ENCODE assay signal across 11 mouse cellular contexts in the genomic region with DNA sequence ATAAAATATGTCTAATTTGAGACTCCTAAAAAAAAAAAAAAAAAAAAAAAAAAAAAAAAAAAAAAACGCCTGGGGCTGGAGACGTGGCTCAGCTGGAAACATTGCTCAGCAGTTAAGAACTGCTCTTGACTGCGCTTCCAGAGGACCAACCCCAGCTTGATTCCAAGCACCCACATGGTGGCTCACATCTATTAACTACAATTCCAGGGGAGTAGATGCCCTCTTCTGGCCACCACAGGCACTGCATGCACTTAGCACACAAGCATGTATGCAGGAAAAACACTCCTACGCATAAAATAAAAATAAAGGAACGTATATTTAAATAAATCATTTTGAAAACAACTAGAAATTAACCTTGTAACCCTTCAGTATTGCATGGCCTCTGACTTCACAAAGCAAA.
DNase-seq lines count a peak whose midpoint lies in the region; ATAC-seq and TF ChIP-seq lines count a peak whose summit lies in the region.
"Had no signal": no experiment of that assay in that cellular context is flagged by ENCODE, and none has a peak within 500 bp of the region (broad histone marks: within the 10 kb centered on the region; RNA-seq: fewer than 3 reads in every experiment).

No protein-coding gene starts in this region.

- peak; percentile 75 for DNase-seq in heart, adult 11 months
- DNase-seq in heart, postnatal 25 days (ENCODE audit: low spot score): no peak
- DNase-seq in 3T3-L1 (ENCODE audit: low read depth, low spot score) (peak; percentile 40), MEL (ENCODE audit: low read depth, low spot score) (peak; percentile 70)
- DNase-seq in kidney, postnatal 14 days: peak; percentile 4
- no peak for DNase-seq in urinary bladder, adult 2 months (ENCODE audit: low spot score)
- DNase-seq in hindbrain, embryonic 10.5 days (ENCODE audit: low spot score): no peak

- no peak for TF ChIP-seq POLR2A in MEL (IDR thresholded peaks at IDR 0.05; ENCODE audit: control insufficient read depth in 1 of 2, insufficient read depth in 1 of 2, low read depth in 1 of 2, low read length in 2 of 2, poor library complexity in 1 of 2)

- ATAC-seq in erythroid progenitor cell, adult 5-6 weeks (replicated peaks; ENCODE audit: low FRiP score, poor library complexity, severe bottlenecking): no peak
- ATAC-seq: forebrain, embryonic 13.5 days had no signal

- no peak overlapping the region for H3K9ac ChIP-seq in MEL (ENCODE audit: control insufficient read depth, low read depth, low read length, poor library complexity, severe bottlenecking)
- H3K9ac ChIP-seq: forebrain, embryonic 13.5 days; hindbrain, embryonic 14.5 days; limb, embryonic 13.5 days had no signal

- TF ChIP-seq EP300 in MEL (IDR thresholded peaks at IDR 0.05; ENCODE audit: low read depth in 1 of 2, low read length in 2 of 2): no peak

- no peaks in the 10 kb centered on the region for H3K36me3 ChIP-seq in MEL (ENCODE audit: control insufficient read depth in 1 of 2, insufficient read depth in 2 of 2, low read length in 2 of 2)
- no peaks in the 10 kb centered on the region for H3K36me3 ChIP-seq in hindbrain, embryonic 10.5 days
- H3K36me3 ChIP-seq: limb, embryonic 13.5 days had no signal

- H3K9me3 ChIP-seq in MEL (replicated peaks; ENCODE audit: insufficient read depth, low read length): no peaks in the 10 kb centered on the region
- no peaks in the 10 kb centered on the region for H3K9me3 ChIP-seq in hindbrain, embryonic 10.5 days
- H3K9me3 ChIP-seq: forebrain, embryonic 13.5 days; limb, embryonic 13.5 days had no signal

- H3K4me3 ChIP-seq in MEL (ENCODE audit: control insufficient read depth in 1 of 2, insufficient read depth in 1 of 2, low read depth in 2 of 2, low read length in 2 of 2): no peak overlapping the region
- H3K4me3 ChIP-seq in hindbrain, embryonic 10.5 days: no peak overlapping the region
- H3K4me3 ChIP-seq: forebrain, embryonic 13.5 days; limb, embryonic 13.5 days had no signal

- intact Hi-C loops in heart, postnatal 25 days (cut with DNase I): no loop called here

- peak; percentile 61 for TF ChIP-seq RAD21 in MEL (IDR thresholded peaks at IDR 0.05; ENCODE audit: low read depth, low read length)

- 81% methylated on average over 5 of the region's 5 CpGs for WGBS in hindbrain, embryonic 10.5 days

- TF ChIP-seq CTCF in MEL (IDR thresholded peaks at IDR 0.05 in 2 of 3, conservative IDR thresholded peaks at IDR 0.05 in 1 of 3; ENCODE audit: control insufficient read depth in 1 of 3, insufficient read depth in 1 of 3, low read depth in 2 of 3, low read length in 3 of 3, poor library complexity in 1 of 3, severe bottlenecking in 1 of 3): peak; percentile 73 to 79 (median 78)

- no peaks in the 10 kb centered on the region for H3K79me2 ChIP-seq in MEL (ENCODE audit: control insufficient read depth, insufficient read depth, low read length, poor library complexity)

- H3K27me3 ChIP-seq in MEL (ENCODE audit: control insufficient read depth in 1 of 2, insufficient read depth in 2 of 2, low read length in 2 of 2): no peaks in the 10 kb centered on the region
- H3K27me3 ChIP-seq in hindbrain, embryonic 10.5 days (ENCODE audit: insufficient read depth, poor library complexity, severe bottlenecking): no peaks in the 10 kb centered on the region
- H3K27me3 ChIP-seq: forebrain, embryonic 13.5 days; limb, embryonic 13.5 days had no signal

- no peak overlapping the region for H3K27ac ChIP-seq in MEL (ENCODE audit: control insufficient read depth, low read depth, low read length)
- no peak overlapping the region for H3K27ac ChIP-seq in hindbrain, embryonic 10.5 days
- H3K27ac ChIP-seq: forebrain, embryonic 13.5 days; hindbrain, embryonic 14.5 days; limb, embryonic 13.5 days had no signal

- H3K4me1 ChIP-seq in MEL (ENCODE audit: control insufficient read depth in 1 of 2, insufficient read depth in 2 of 2, low read length in 2 of 2): no peaks in the 10 kb centered on the region
- H3K4me1 ChIP-seq in hindbrain, embryonic 10.5 days (replicated peaks): no peaks in the 10 kb centered on the region
- H3K4me1 ChIP-seq: forebrain, embryonic 13.5 days; limb, embryonic 13.5 days had no signal

TF ChIP-seq in MEL, 35 proteins besides CTCF, POLR2A, EP300 and RAD21:
- TF ChIP-seq ZC3H11A (IDR thresholded peaks at IDR 0.05; ENCODE audit: low read depth, low read length): peak; percentile 62
- no peak for TF ChIP-seq MAX (IDR thresholded peaks at IDR 0.05; ENCODE audit: low read length)
- no peak for TF ChIP-seq GABPA (IDR thresholded peaks at IDR 0.05; ENCODE audit: low read depth, low read length)
- TF ChIP-seq USF2 (IDR thresholded peaks at IDR 0.05; ENCODE audit: borderline replicate concordance in 1 of 2, insufficient read depth in 1 of 2, low read depth in 1 of 2, low read length in 2 of 2): no peak
- TF ChIP-seq ZNF384 (IDR thresholded peaks at IDR 0.05; ENCODE audit: low read depth, low read length): peak; percentile 44; the same call in 1 of the 2 replicates
- TF ChIP-seq SMC3 (IDR thresholded peaks at IDR 0.05; ENCODE audit: low read depth, low read length): peak; percentile 73

Comparison
In these comparisons a context has a peak if more than half of its experiments do, and no peak if none do; other contexts are left out.
1. DNase-seq: peak in heart, adult 11 months (single experiment), 3T3-L1 (single experiment), MEL (single experiment) and kidney, postnatal 14 days (single experiment); none in heart, postnatal 25 days (single experiment), urinary bladder, adult 2 months (single experiment) and hindbrain, embryonic 10.5 days (single experiment).